Mouse (Mus musculus): ENCODE data around the gene Cntrl.

Cntrl gene

GRCm38 (mm10) chr2:35224285-35224684 lies 115.0 kb downstream of the Cntrl start:
- DNase-seq, result no peak

- no peak for DNase-seq
Observed at GRCm38 (mm10) chr2:35228145-35228544, 118.9 kb downstream of the Cntrl start.

Measured in kidney, postnatal 25 days (tissue).